Comparison of ENCODE assay signal across 14 mouse cellular contexts in the genomic region with DNA sequence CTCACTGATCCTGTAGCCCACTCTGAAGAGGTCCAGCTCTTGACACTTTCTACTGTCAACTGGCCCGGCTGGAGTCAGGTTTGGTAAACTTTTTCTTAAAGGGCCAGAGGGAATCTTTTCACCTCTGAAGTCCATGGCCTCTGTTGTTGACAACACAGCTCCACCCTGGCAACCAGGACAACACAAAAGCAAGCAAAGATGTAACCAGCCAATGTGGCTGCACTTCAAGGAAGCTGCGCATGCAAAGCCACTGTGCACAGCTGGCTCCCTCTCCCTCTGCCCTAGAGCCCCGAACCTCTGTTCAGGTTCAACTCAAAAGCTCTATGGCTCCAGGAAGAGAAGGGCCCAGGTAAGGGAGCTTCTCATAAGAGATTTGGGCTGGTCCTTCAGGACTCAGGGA.
DNase-seq lines count a peak whose midpoint lies in the region; ATAC-seq and TF ChIP-seq lines count a peak whose summit lies in the region.
"Had no signal": no experiment of that assay in that cellular context is flagged by ENCODE, and none has a peak within 500 bp of the region (broad histone marks: within the 10 kb centered on the region; RNA-seq: fewer than 3 reads in every experiment).

No protein-coding gene starts in this region.

- no peak overlapping the region for H3K4me2 ChIP-seq in heart, embryonic 11.5 days
- H3K4me2 ChIP-seq in stomach, postnatal 0 days (replicated peaks; ENCODE audit: low read depth) = no peak overlapping the region
- H3K4me2 ChIP-seq: forebrain, embryonic 13.5 days; limb, embryonic 15.5 days; midbrain, embryonic 11.5 days had no signal

- 50% methylated on average over 3 of the region's 3 CpGs for WGBS in heart, adult 2 months
- WGBS in heart, embryonic 11.5 days (ENCODE audit: insufficient replicate concordance) = 64% methylated on average over 3 of the region's 3 CpGs
- 27% methylated on average over 3 of the region's 3 CpGs for WGBS in lung, adult 2 months
- WGBS in stomach, postnatal 0 days = 72% methylated on average over 3 of the region's 3 CpGs

- no peak for TF ChIP-seq POLR2A in heart, adult 2 months (IDR thresholded peaks at IDR 0.05; ENCODE audit: insufficient read depth, low read depth, low read length)
- peak; percentile 21; the same call in 1 of the 2 replicates for TF ChIP-seq POLR2A in lung, adult 2 months (IDR thresholded peaks at IDR 0.05; ENCODE audit: borderline replicate concordance, extremely low read depth, low read depth, low read length)

- TF ChIP-seq CTCF in heart, adult 2 months (IDR thresholded peaks at IDR 0.05) = no peak
- TF ChIP-seq CTCF in lung, adult 2 months (IDR thresholded peaks at IDR 0.05; ENCODE audit: insufficient read depth, low read length) = no peak
- no peak for TF ChIP-seq CTCF in stomach, postnatal 0 days (IDR thresholded peaks at IDR 0.05; ENCODE audit: low read depth)

- DNase-seq in heart, adult 2 months = peak in 1 of 2 experiments; percentile 65
- no peak for DNase-seq in lung, adult 2 months
- no peak for DNase-seq in lung, postnatal 10 days
- DNase-seq in stomach, postnatal 0 days (ENCODE audit: low spot score) = no peak
- no peak for DNase-seq in right cerebral cortex, adult 2 months (ENCODE audit: low spot score in 2 of 2)
- DNase-seq: cerebellum, postnatal 10 days; gastrocnemius, postnatal 36 days; thymus, postnatal 36 days had no signal

- H3K9ac ChIP-seq in heart, adult 2 months (ENCODE audit: low read depth, low read length) = no peak overlapping the region
- H3K9ac ChIP-seq in heart, embryonic 11.5 days (ENCODE audit: low read depth, low read length) = no peak overlapping the region
- no peak overlapping the region for H3K9ac ChIP-seq in stomach, postnatal 0 days (ENCODE audit: low read length)
- H3K9ac ChIP-seq: forebrain, embryonic 13.5 days; limb, embryonic 15.5 days had no signal

- 0 out of 2 replicates have a peak, but pooled peaks have one; percentile 49 for TF ChIP-seq EP300 in heart, adult 2 months (IDR thresholded peaks at IDR 0.05; ENCODE audit: insufficient read depth, low read depth, low read length)
- TF ChIP-seq EP300 in stomach, postnatal 0 days (optimal IDR thresholded peaks at IDR 0.05) = no peak

- H3K79me2 ChIP-seq in heart, adult 2 months (replicated peaks; ENCODE audit: control insufficient read depth, insufficient read depth, low read length) = no peaks in the 10 kb centered on the region

- H3K27me3 ChIP-seq in heart, adult 2 months (ENCODE audit: control insufficient read depth, insufficient read depth, low read length) = no peaks in the 10 kb centered on the region
- H3K27me3 ChIP-seq in heart, embryonic 11.5 days (ENCODE audit: control insufficient read depth, insufficient read depth, low read length) = no peaks in the 10 kb centered on the region
- H3K27me3 ChIP-seq in stomach, postnatal 0 days (ENCODE audit: control insufficient read depth, insufficient read depth, low read length) = no peaks in the 10 kb centered on the region
- H3K27me3 ChIP-seq: forebrain, embryonic 13.5 days; limb, embryonic 15.5 days had no signal

- no peaks in the 10 kb centered on the region for H3K9me3 ChIP-seq in heart, embryonic 11.5 days (replicated peaks; ENCODE audit: control insufficient read depth, low read length)
- H3K9me3 ChIP-seq in stomach, postnatal 0 days (ENCODE audit: control insufficient read depth, low read length) = no peaks in the 10 kb centered on the region
- H3K9me3 ChIP-seq: forebrain, embryonic 13.5 days; hindbrain, embryonic 10.5 days; limb, embryonic 15.5 days had no signal

- peaks cover 39% of the 10 kb centered on the region for H3K4me1 ChIP-seq in heart, adult 2 months (ENCODE audit: control insufficient read depth, insufficient read depth, low read length)
- peaks cover 38% of the 10 kb centered on the region for H3K4me1 ChIP-seq in heart, embryonic 11.5 days (ENCODE audit: control insufficient read depth, insufficient read depth, low read length)
- peaks cover 49% of the 10 kb centered on the region for H3K4me1 ChIP-seq in lung, adult 2 months (ENCODE audit: control insufficient read depth, insufficient read depth, low read length)
- H3K4me1 ChIP-seq in brown adipose tissue, adult 24 weeks (ENCODE audit: control insufficient read depth, insufficient read depth, insufficient read length, low read length) = peaks cover 61% of the 10 kb centered on the region
- peaks cover 17% of the 10 kb centered on the region for H3K4me1 ChIP-seq in stomach, postnatal 0 days (replicated peaks; ENCODE audit: control insufficient read depth, insufficient read depth)

- H3K27ac ChIP-seq in heart, adult 2 months = peak overlapping the region; percentile 61
- no peak overlapping the region for H3K27ac ChIP-seq in heart, embryonic 11.5 days (ENCODE audit: low read depth, low read length)
- H3K27ac ChIP-seq in brown adipose tissue, adult 24 weeks (replicated peaks; ENCODE audit: low read depth, low read length) = peak overlapping the region; percentile 97
- no peak overlapping the region; the same call in 1 of the 2 replicates for H3K27ac ChIP-seq in stomach, postnatal 0 days (replicated peaks)
- H3K27ac ChIP-seq: forebrain, embryonic 13.5 days; hindbrain, embryonic 10.5 days; limb, embryonic 15.5 days had no signal

- no peak overlapping the region for H3K4me3 ChIP-seq in heart, adult 2 months
- H3K4me3 ChIP-seq in heart, embryonic 11.5 days (ENCODE audit: low read depth, low read length) = no peak overlapping the region
- no peak overlapping the region for H3K4me3 ChIP-seq in lung, adult 2 months (replicated peaks; ENCODE audit: extremely low read depth, low read depth, low read length)
- no peak overlapping the region for H3K4me3 ChIP-seq in brown adipose tissue, adult 24 weeks (ENCODE audit: insufficient read depth, low read depth, low read length)
- H3K4me3 ChIP-seq in stomach, postnatal 0 days (ENCODE audit: low read depth, low read length) = no peak overlapping the region
- H3K4me3 ChIP-seq: forebrain, embryonic 13.5 days; hindbrain, embryonic 10.5 days; limb, embryonic 15.5 days had no signal

- peaks cover 15% of the 10 kb centered on the region for H3K36me3 ChIP-seq in heart, adult 2 months (ENCODE audit: control insufficient read depth, insufficient read depth, low read length)
- no peaks in the 10 kb centered on the region for H3K36me3 ChIP-seq in heart, embryonic 11.5 days (ENCODE audit: control insufficient read depth, insufficient read depth, low read length)
- H3K36me3 ChIP-seq in stomach, postnatal 0 days (ENCODE audit: control insufficient read depth, insufficient read depth, low read length) = no peaks in the 10 kb centered on the region
- H3K36me3 ChIP-seq: limb, embryonic 15.5 days had no signal

- no peak for ATAC-seq in heart, embryonic 11.5 days (replicated peaks; ENCODE audit: insufficient number of reproducible peaks, low FRiP score, low TSS enrichment)
- ATAC-seq in stomach, postnatal 0 days (ENCODE audit: low FRiP score, low TSS enrichment) = peak; percentile 67
- ATAC-seq: forebrain, embryonic 13.5 days had no signal

- intact Hi-C loops in heart, adult 2 months (cut with DNase I) = no loop called here

Comparison
In these comparisons a context has a peak if more than half of its experiments do, and no peak if none do; other contexts are left out.
1. H3K27ac ChIP-seq: peak in heart, adult 2 months (single experiment) and brown adipose tissue, adult 24 weeks (single experiment); none in heart, embryonic 11.5 days (single experiment) and stomach, postnatal 0 days (single experiment).